Mouse (Mus musculus): ENCODE data around the gene Abcc5.
A peak's percentile ranks its signal among the peaks of the same experiment; 100 is the strongest.
"Not testable (repeated sequence)": the region's sequence is repeated elsewhere in the genome, so short reads cannot be mapped to it uniquely, and the experiment has no call there.

Gene Abcc5

GRCm38 (mm10) chr16:20425855-20426598 is at the start of gene Abcc5:
Gene Abcc5, minus strand, starts transcription at chr16:20426394.
- peak; percentile 88 for DNase-seq (ENCODE audit: low read depth)

DNA sequence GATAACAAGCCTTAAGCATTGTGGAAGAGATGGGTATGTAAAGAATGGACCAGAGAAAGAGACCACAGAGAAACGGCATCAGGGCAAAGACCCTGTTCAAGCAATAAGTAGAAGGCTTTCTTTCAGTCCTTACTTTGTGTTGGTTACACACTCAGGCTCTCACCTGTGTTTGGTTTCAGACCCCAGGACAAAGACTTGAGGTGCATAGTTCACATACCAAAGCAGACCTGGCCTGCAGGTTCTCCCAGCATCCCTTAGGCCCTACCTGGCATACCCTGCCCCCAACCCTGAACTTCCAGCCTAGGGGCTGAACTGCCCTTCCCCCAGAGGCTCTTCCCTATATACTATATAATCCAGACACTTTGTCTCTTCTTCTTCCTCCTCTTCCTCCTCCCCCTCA is 49.1 kb upstream of the Abcc5 start:
- no peak for DNase-seq (ENCODE audit: low read depth)

DNA sequence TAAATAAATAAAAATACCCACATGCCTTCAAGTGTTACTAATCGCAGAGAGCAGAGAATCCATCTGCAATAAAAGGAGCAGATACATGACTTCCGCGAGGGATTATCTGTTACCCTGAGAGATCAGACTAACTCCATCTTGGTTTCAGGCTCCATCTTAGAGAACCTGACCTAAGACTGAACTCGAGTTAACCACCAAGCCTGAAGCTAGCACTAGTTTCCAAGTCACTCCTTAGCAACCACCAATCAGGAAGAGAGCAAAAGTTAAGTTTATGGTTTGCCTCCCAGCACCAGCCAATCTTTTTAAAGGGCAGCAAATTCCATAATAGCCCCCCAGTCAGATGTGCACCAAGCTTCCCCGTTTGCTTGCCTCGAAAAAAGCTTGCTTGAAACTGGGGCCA is 48.6 kb upstream of the Abcc5 start:
- DNase-seq (ENCODE audit: low read depth), result no peak

DNA sequence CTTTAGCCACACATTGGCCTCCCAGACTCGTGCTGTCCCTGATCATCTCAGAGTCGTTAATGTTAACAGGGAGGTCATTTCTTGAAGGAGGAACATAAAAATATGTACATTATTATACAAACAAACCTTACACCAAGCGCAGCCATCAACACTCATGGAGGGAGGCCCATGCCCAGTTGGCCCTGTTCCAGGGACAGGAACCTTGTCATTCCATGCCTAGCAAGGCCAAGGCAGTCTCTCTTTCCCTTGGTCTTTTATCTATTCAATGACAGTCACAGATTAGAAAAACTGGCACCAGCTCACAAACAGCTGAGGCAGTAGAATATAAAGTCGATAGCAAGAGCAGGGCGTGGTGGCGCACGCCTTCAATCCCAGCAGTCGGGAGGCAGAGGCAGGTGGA is 48.0 kb upstream of the Abcc5 start:
- no peak for DNase-seq (ENCODE audit: low read depth)

DNA sequence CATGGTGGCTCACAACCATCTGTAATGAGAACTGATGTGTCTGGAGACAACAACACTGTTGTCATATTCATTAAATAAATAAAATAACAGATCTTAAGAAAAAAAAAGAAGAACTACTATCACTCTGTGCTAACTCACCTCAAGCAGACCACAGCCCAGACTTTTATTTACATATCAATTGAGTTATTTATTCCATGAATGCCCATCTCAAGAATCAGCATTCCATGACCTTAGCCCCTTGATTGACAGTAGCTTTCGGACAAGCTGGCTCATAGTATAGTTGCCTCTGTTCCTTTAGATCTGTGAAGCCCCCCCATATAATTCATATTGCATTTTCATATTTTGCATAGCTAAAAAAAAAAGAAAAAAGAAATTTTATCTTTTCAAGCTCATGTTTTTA is 47.6 kb upstream of the Abcc5 start:
- DNase-seq (ENCODE audit: low read depth), result no peak

DNA sequence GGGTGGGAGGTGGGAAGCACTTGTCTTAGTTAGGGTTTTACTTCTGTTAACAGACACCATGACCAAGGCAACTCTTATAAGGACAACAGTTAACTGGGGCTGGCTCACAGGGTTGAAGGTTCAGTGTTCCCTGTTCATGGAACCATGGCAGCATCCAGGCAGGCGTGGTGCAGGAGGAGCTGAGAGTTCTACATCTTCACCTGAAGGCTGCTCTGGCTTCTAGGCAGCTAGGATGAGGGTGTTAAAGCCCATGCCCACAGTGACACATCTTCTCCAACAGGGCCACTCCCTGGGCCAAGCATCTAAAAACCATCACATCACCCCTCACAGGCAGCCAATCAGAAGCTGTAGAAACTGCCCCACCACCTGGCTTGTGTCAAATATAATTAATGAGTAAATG is 45.5 kb upstream of the Abcc5 start:
- no peak for DNase-seq (ENCODE audit: low read depth)

GRCm38 (mm10) chr16:20470981-20471380 is 44.8 kb upstream of the Abcc5 start:
- DNase-seq (ENCODE audit: low read depth), result no peak

- peak; percentile 11 for DNase-seq (ENCODE audit: low read depth)
Observed at GRCm38 (mm10) chr16:20464725-20465124, 38.5 kb upstream of the Abcc5 start.

DNA sequence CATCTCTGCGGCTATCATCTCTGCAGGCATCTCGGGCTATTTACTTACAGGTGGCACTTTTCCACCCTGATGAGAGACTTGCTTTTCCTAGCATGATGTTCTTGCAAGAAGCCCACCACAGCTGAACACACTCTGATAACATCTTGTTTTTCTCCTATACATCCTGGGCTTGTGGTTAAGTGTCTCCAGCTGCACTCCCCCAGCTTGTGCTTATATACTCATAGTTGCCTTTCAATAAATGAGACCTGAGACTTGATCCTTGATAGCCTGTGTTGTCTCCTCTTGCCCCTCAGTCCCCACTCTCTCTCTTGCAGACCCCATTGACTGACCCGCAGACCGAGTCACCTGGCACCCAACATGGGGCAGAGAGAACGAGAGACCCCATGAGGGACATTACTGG is 32.5 kb upstream of the Abcc5 start:
- not testable (repeated sequence) for DNase-seq (ENCODE audit: low read depth)

GRCm38 (mm10) chr16:20456106-20456505 is 29.9 kb upstream of the Abcc5 start:
- DNase-seq (ENCODE audit: low read depth), result no peak

- DNase-seq (ENCODE audit: low read depth), result no peak
Observed at GRCm38 (mm10) chr16:20454155-20454654, 28.0 kb upstream of the Abcc5 start.

DNA sequence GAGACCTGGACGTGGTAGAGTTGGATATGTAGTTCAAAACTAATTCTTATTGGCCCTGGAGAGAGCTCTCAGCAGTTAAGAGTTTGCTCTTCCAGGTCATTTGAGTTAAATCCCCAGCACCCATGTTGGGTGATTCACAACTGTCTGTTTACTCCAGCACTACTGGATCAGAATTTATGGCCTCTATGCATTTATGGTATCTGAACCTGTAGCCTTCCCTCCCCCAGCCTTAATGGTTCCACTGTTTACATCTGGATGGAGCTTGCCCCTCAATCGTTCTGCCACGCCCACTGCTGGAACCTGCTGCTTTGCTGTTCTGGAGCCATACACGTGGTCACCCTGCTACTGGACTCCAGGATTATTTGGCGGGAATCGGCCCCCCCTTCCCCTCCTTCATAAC is 25.6 kb upstream of the Abcc5 start:
- DNase-seq (ENCODE audit: low read depth), result no peak

DNA sequence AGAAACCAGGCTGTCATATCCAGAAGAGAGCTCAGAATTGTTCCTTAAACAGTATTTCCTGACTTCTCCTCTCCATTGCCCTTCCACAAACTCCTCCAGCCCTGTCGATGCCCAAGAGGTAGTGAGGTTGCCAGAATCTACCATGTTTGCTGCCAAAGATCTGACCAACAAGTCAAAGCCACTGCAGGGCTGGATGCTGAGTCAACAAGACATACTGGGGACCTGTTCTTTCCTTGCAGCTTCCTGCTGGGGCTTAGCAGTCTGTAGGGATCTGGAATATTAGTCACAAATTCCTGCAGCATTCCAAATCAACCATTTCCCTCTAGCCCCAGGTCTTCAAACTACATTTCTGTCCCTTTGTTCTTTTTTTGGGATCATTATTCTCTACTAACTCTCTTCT is 19.7 kb upstream of the Abcc5 start:
- no peak for DNase-seq (ENCODE audit: low read depth)

- DNase-seq (ENCODE audit: low read depth), result no peak
Observed at GRCm38 (mm10) chr16:20444831-20445388, 18.7 kb upstream of the Abcc5 start.

GRCm38 (mm10) chr16:20442871-20443270 is 16.7 kb upstream of the Abcc5 start:
- no peak for DNase-seq (ENCODE audit: low read depth)

DNA sequence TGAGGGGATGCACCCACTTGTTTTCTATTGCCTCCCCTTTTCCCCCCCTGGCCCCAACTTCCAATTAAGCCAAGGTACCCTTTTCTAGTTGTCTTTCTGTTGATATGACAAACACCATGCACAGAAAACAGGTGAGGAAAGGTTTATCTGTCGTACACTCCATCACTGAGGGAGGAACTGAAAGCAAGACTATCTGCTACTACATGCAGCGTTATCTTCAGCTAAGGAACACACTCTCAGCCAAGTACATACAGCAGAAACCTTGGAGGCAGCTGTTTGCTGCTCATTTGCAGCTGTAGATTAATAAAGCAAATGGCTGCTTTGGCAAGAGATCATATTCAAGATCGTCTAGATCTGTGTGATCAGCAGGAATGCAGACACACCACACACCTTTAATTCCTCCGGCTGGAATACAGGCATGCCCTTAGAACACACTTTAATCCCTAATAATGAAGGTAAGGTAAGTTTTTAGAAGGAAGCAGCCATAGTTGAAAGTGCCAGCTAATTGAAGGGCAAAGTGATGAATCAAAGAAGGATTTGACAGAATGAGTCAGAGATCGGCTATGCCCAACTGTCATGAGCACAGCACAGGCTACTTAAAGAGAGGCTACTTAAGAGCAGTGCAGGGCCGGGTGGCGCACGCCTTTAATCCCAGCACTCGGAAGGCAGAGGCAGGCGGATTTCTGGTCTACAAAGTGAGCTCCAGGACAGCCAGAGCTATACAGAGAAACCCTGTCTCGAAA is 12.7 kb upstream of the Abcc5 start:
- DNase-seq (ENCODE audit: low read depth), result no peak

DNA sequence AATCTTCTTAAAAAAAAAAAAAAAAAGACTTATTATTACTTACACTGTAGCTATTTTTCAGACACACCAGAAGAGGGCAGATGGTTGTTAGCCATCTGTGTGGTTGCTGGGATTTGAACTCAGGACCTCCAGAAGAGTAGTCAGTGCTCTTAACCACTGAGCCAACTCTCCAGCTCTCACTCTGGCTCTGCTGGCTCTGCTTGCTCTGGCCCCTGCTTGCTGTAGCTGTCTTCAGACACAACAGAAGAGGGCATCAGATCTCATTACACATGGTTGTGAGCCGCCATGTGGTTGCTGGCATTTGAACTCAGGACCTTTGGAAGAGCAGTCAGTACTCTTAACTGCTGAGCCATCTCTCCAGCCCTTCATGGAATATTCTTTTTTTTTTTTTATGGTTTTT is 11.9 kb upstream of the Abcc5 start:
- not testable (repeated sequence) for DNase-seq (ENCODE audit: low read depth)

DNA sequence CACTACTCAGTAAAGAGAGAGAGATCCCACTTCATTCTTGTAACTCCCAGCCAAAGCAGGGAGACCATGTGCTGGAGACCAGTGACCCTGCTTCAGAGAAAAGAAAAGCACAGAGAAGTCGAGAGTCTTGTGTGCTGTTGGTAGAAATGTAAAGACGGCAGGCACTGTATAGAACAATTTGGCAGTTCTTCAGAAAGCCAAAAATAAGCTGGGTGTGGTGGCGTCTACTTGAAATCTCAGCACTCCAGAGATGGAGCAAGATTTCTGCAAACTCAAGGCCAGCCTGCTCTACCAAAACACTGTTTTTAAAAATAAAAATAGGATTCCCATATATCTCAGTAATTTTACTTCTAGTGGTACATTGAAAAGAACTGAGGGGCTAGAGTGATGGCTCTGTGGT is 10.1 kb upstream of the Abcc5 start:
- DNase-seq (ENCODE audit: low read depth), result no peak

GRCm38 (mm10) chr16:20429328-20429727 is 3.1 kb upstream of the Abcc5 start:
- no peak for DNase-seq (ENCODE audit: low read depth)

- DNase-seq (ENCODE audit: low read depth), result no peak
Observed at GRCm38 (mm10) chr16:20427566-20427965, 1.4 kb upstream of the Abcc5 start.

DNA sequence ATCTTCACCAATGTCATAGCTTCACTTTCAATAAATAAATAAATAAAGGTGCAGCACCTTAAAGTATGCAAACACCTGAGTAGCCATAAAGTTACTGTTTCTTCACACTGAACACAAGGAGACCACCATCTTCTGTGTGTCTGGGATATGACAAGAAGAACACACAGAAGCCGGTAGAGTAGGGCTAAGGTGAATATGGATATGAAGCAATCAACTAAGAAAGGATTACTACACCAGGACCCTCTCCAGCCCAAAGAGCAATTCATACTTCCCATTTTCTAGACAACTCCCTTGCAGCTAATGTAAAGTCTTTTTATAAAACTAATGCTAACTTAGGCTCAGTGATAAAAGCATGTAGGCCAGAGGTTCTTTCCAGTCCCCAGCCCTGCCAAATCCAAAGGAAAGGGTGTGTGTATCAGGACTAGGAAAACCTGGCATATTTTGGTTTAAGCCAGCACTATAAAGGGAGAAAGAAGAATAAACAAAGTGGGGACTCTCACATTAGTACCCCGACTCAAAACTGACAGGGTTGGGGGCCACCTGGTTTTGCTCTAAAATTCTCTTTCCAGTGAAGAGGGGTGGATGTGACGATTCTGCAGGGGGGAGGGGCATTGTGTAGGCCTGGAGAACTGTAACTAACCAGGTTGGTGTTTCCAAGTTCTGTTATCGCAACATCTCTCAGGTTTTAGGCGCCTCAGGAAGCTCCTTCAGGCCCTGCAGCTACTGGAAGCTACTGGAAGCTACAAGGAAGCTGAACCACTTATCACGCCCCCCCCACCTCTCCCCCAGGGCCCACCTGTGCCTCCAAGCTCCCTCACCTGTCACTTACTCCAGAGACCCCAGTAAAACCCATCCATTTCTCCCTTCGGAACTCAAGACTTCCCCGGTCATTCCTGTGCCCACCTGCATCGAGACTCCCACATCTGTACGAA is 1.2 kb downstream of the Abcc5 start:
- DNase-seq (ENCODE audit: low read depth), result peak; percentile 13

DNA sequence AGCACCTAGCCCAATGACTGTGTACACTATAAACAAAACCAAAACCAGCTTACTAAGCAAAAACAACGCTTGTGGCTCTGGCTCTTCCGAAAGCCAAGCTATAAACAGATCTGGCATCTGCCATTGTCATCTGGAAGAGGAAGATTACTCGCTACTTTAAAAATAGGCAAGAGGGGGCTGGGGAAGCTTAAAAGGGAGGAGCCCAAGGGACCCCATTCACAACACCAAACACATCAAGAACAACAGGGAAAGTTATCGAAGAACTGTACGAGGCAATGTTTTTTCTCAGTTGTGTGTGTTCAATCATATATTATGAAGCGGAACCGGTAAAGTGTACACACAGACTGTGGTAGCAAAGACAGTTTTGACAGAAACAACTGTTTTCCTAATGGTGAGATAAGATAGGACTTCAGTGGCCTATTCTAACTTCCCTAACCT is 1.9 kb downstream of the Abcc5 start:
- DNase-seq (ENCODE audit: low read depth), result peak; percentile 36

Measured in induced T-regulatory cell, adult 2 months (primary cell).